Mouse (Mus musculus) adrenal gland, postnatal 14 days (tissue): ENCODE measurements around the gene Duxbl1. TPM values are rescaled to one million over a fixed set of nuclear protein-coding genes. Genes with fewer than 3 reads are reported as not detected.
"Not testable (repeated sequence)": the region's sequence is repeated elsewhere in the genome, so short reads cannot be mapped to it uniquely, and the experiment has no call there.

ENCODE experiments used
- DNase-seq: peaks from one replicate; pipeline ENCODE4 v3.0.0; 2021; ENCODE audit warnings: mixed read lengths
- long read RNA-seq, 2 experiments: library from polyadenylated mRNA; stranded (forward); transcript quantifications; one replicate each; pipeline ENCODE4 v2.0.0; 2021
- total RNA-seq: library from RNA; stranded (reverse); gene quantifications from 2 replicates; pipeline ENCODE4 v1.2.3, GENCODE M21; 2021

Gene Duxbl1
- 0.26 and 0.38 TPM in 2 replicates for total RNA-seq
- long read RNA-seq, experiment 1 = 0 reads
- long read RNA-seq, experiment 2 = 0 reads

DNA sequence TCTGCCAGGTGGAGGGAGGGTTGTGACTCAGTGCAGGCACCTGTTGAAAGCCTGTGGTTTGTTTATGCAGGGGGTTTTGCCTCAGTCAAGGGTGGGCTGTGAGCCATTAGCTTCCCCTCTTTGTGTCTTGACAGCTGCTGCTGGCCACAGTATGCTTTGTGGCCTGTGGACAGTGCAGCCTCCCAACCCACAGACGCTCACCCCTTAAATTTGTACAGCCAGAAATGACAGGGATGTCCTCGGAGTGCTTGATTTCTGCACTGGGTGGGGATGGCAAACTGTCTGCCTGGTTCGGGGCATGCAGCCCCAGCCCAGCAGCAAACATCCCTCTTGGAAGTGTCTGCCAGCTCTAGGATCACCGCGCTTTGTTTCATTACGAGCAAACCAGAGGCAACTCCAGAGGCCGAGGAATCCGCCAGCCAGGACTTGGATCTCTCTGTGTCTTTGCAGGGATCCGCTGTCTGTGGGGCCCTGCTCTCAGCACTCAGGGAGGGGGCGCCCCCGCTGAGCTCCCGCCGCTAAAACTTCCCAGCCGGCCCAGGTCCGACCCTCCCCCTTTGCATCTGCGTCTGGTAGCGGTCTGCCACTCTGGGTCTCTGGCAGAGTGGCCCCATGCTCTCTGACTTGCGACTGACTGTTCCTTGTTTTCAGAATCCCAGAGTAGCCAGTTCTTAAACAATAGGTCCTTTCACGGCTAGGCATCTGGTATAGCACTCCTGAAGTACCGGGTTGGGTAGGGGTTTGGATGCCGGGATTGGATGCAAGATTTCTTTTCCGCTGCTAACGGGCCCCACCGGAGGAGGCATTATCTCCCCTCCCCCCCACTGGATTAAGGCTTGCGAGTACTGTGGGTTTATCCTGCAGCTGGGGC is at the start of gene Duxbl1:
Duxbl1 (plus strand) TSS at position 207 of the 871 bp plus-strand sequence.
- not testable (repeated sequence) for DNase-seq

DNA sequence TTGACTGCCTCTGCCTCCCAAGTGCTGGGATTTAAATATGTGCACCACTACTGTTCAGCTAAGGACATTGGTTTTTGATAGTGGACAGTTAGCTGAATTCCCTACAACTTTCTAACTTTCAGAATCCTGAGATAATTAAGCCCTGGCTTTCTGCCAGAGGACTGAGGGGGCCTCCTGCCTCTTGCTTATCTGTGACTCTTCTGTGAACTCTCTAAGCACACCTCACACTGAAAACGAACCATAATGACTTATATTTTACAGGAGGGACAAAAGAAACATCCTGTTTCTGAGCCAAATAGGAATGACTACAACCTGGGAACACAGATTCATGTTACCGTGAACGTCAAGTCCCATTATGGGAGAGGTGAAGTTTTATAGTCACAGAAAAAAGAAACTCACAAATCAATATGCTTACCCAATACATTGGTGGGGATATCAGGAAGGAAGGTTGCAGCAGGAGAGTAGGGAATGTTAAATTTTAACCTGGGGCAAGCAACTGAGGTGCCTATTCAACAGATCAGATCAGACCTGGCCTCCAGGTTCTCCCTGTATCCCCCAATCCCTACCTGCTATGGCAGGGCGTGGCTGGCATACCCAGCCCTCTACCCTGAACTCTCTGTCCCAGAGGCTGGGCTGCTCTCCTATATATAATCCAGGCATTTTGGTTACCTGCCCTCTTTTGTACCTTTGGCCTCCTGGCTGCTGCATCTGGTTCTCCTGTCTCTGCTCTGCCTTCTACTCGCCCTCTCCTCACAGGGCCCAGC is 41.3 kb upstream of the Duxbl1 start:
- DNase-seq = not testable (repeated sequence)

DNA sequence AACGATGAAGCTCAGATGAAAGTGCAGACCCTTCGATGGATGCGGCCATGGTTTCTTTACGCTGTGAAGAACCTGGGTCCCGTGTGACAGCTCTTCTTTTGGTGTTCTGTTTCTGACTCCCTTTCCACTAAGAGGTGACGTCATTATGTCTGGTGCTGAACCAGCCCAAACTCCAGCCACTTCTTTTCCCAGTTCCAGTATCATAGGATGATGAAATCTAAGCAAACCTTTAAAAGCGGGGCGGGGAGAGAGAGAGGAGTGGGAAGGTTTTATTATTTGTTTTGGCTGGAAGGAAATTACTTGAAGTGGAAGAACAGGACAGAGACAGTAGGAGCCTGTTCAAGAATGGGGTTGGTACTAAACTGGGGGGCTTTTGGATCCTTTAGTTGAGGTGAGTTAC is 40.4 kb upstream of the Duxbl1 start, which contains the start of gene Cphx1:
Cphx1 (plus strand) TSS at position 301 of the 400 bp plus-strand sequence.
- DNase-seq = not testable (repeated sequence)

GRCm38 (mm10) chr14:25957861-25958260 is 20.5 kb upstream of the Duxbl1 start:
- DNase-seq = not testable (repeated sequence)

GRCm38 (mm10) chr14:25979242-25979941 is 1.0 kb downstream of the Duxbl1 start:
- DNase-seq = not testable (repeated sequence)

DNA sequence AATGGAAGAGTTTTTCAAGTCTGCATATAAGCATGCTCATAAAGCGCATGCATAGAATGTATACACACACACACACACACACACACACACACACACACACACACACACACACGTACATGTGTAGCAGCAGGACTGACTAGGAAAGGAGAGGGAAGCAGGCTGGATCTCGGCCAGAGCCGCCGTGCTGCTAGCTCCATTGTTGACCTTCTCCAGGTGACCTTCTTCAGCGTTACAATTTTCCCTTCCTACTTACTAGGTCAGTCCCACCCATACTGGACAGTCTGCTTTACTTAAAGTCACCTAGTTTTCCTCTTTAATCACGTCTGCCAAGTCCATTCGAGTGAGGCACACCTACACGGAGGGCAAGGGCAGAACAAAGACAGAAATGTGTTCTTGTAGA is 3.5 kb downstream of the Duxbl1 start:
- DNase-seq = peak; percentile 12

DNA sequence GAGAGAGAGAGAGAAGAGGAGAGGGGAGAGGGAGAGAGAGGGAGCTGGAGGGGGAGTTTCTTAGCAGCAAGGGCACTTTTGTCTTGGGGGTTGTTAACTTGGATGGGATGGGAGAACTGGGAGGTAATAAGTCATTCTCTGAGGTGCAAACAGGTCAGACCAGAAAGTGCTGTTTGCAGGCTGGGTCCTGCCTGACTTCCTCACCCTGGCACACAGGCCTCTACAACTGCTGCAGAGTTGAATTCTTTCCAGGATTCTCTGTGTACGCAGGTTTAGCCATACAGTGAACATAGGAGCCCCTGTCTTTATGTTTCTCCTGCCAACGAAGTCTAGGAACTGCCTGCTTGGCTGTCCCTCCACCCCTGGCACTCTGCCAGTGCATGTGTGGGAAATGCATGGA is 29.1 kb downstream of the Duxbl1 start:
- not testable (repeated sequence) for DNase-seq

DNA sequence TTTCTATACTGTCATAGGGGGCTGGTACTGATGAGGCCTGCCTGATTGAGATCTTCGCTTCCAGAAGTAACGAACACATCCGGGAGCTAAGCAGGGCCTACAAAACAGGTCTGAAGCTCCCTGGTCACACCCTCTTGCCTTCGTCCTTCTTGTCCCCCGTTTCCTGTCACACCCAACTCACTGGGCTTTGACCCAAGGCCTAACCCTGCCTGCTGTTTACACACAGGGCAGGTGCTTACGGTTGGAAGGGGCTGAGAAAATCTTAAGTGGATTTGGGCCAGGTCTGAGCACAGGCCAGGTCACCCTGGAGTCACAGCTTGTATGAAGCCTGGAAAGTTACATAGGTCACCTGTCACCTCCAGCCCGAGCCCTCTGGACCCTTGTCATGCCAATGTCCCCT is 38.0 kb downstream of the Duxbl1 start:
- not testable (repeated sequence) for DNase-seq

DNA sequence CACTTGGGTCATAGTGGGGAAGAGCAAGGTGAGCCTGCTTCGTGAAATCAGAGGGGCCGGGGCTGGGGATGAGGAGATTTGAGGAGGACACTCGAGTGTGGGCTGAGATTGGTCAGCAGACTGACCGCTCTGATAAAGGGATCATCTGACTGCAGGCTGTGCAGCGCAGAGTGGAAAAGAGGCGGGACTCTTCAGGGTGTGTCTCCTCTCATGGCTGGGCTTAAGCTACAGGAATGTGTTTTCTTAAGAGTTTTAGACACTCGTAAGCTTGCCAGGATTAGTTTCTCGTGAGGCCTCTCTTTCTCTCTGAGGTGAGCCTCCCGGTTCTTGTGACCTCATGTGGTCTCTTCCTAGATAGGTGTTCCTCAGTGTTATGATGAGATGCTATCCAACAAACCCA is 43.2 kb downstream of the Duxbl1 start:
- DNase-seq = not testable (repeated sequence)

DNA sequence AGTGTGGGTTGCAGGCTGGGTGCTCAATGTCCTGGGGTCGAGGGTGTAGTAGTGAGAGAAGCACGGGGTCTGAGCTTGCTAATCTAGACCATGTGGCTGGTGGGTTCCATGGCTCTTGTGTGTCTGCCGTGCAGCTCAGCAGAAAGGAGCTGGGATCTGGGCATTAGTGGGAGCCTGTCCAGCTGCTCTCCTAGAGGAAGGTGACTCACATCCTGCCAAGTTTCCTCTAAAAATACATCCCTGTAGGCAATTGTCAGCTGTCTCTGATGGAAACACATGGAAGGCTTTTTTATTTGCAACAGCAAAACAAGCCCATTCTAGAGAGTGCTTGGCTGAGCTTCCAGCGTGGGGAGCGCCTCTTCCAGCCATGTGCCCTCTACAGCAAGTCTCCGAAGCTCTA is 44.5 kb downstream of the Duxbl1 start:
- not testable (repeated sequence) for DNase-seq

DNA sequence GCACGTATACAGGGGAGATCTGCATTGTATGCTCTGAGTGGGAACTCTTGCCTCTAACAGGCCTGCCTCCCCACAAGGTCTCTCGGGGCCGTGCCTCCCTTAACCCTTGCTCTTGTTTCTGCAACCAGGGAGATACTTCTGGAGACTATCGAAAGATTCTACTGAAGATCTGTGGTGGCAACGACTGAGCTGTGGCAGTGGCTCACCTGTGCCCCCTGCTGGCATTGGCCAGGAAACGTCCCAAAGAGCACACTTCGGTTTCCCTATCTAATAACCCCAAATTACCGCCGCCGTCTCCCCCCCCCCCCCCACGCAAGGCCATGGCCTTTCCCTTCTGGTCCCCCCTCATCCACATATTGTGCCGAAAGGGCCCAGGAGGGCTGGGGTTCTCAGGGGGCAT is 47.3 kb downstream of the Duxbl1 start:
- not testable (repeated sequence) for DNase-seq

DNA sequence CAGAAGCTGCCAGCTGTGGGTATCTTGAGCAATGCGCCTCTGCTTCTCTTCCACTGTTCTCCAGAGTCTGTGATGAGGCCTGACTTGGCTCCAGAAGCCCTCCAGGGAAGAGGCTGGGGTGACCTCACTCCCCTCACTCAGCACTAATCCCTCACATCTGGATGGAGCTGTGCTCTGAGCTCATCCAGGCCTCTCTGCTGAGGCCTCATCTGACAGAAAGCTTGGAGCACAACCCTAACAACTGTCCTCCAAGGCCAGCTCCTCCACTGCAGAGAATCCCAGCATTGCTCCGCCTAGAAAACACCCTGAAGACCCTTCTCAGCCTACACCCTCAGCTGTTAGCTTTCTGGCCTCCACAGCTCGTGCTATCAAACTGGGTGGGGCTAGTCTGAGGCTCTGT is 56.0 kb downstream of the Duxbl1 start:
- not testable (repeated sequence) for DNase-seq

DNA sequence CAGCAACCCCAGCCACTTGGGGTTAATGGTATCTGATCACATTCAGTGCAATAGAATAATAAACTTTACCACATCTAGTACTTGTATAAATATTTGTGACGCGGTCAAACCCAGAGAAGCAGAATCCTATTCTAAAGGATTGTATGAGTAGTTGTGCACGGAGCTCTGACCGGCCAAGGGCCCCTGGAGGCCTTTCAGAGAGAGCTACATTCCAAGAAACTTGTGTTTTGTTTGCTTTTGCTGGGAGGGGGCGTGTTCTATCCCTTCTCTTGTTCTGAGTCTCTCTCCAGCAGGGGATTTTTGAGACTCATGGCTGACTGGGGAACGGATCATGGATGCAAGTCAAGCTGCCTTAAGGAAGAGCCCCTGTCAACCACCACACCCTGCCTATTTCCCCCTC is 57.1 kb downstream of the Duxbl1 start:
- DNase-seq = not testable (repeated sequence)

Other genes starting within 250 kb of the Duxbl1 start
- 32.3 and 32.5 TPM in 2 replicates for gene Zcchc24, start 209.5 kb upstream of the Duxbl1 start, total RNA-seq
- 51.1 and 59.2 TPM in 2 replicates for gene Anxa11, start 136.4 kb upstream of the Duxbl1 start, total RNA-seq
- 2.7 and 6.5 TPM in 2 replicates for gene Plac9a, start 75.5 kb upstream of the Duxbl1 start, total RNA-seq
- gene Tmem254a, start 50.9 kb upstream of the Duxbl1 start, total RNA-seq = 3.9 and 5.7 TPM in 2 replicates
- gene Cphx1, start 40.3 kb upstream of the Duxbl1 start, total RNA-seq = not detected in 2 replicates
- 15.7 and 22.6 TPM in 2 replicates for gene Gm9780, start 64.1 kb downstream of the Duxbl1 start, total RNA-seq
- gene Tmem254c, start 88.8 kb downstream of the Duxbl1 start, total RNA-seq = 4.7 and 7.0 TPM in 2 replicates
- not detected in 2 replicates for gene Cphx2, start 102.9 kb downstream of the Duxbl1 start, total RNA-seq
- gene Cphx3, start 103.7 kb downstream of the Duxbl1 start, total RNA-seq = not detected in 2 replicates
- gene Duxbl2, start 139.8 kb downstream of the Duxbl1 start, total RNA-seq = 1.1 TPM in 1 of 2 replicates, not detected in the other
- gene Plac9b, start 203.9 kb downstream of the Duxbl1 start, total RNA-seq = 42.8 and 43.8 TPM in 2 replicates
- 18.5 and 25.0 TPM in 2 replicates for gene Tmem254b, start 228.5 kb downstream of the Duxbl1 start, total RNA-seq